Mouse (Mus musculus): Measurements from ENCODE around the gene Stard13.

The Stard13 gene

DNA sequence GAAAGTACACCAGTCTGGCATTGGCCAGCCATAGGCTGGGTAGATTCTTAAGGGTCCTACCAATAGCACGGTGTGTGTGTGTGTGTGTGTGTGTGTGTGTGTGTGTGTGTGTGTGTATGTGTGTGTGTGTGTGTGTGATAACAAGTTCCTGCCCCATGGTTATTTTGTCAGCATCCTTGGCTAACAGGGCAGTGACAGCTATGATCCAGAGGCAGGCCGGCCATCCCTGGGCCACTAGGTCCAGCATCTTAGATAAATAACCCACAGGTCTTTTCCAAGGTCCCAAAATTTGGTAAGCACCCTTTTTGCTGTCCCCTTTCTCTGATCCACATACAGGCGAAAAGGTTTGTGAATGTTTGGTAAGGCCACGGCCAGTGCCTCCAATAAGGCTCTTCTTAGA, 231.6 kb downstream of the Stard13 start:
- DNase-seq, result no peak

DNA sequence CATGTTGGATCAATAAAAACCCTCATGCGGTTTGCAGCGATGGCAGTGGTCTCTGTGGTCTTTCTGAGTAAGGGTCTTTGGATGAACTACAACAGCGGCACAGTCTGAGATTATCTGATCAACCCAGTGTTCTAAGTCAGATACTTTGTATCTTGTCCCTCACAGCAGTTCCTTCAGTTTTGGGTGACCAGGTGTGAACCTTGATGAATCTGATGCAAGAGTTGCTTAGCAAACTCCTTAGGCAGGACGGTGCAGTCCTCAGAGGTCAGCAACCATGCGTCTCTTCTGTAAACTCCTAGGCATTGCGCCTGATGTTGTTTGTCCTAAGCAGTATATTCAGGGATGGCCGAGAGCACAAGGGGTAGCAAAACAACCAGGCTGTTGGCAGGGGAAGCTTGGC, 232.5 kb downstream of the Stard13 start:
- no peak for DNase-seq

DNA sequence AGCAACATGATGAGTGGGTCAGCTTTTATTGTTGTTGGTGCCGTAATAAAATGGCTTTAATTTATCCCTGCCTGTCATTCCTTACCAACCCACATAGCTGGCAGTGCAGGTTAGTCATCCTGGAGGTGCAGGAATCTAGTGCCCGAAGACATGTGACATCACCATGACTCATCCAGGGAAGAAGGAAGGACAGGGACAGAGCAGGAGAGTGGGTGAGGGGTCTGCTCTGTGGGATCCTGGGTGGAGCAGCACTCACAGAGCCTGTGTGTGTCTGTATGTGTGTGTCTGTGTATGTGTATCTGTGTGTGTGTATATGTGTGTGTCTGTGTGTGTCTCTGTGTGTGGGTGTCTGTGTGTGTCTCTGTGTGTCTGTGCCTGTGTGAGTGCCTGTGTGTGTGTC, 237.1 kb downstream of the Stard13 start:
- DNase-seq, result no peak

DNA sequence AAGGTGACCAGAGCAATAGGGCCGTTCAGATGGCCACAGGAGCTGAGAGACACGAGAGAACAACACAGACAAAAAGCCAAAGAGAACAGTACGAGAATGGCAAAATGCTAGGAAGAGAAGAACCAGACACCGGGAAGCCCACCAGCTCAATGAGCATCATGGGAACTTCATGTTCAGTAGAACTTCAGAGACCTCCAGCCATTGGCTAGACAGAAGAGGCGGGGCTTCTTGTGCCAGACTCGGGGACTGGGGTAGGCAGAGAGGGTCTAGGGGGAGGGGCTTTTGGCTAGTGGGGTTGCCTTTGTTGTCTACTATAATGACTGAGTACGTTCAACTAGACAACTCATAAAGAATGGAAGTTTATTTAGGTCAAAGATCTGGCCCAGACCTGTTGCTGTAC, 239.5 kb downstream of the Stard13 start:
- DNase-seq, result no peak

Data from cerebellum, postnatal 14 days (tissue).